10 mouse cellular contexts compared by ENCODE assay signal in the genomic region with DNA sequence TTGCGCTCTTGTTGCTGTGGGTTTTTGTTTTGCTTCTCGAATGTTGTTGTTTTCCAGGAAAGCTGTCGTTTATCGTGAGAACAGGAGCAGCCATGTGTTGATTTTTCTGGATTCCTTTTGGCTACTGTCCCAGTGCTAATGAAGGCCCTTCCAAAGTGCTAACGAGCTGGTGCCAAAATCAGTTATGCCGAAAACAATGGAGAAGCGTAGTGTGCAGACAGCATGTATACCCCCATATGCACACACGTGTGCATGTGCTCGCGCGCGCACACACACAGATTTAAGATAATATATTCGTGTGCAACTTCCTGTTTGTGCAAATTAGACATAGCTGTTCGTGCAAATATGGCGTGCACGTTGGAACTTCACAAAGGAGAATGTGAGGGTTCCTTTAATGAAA.
DNase-seq lines count a peak whose midpoint lies in the region; ATAC-seq and TF ChIP-seq lines count a peak whose summit lies in the region.
"Had no signal": no experiment of that assay in that cellular context is flagged by ENCODE, and none has a peak within 500 bp of the region (broad histone marks: within the 10 kb centered on the region; RNA-seq: fewer than 3 reads in every experiment).

No protein-coding gene starts in this region.

- TF ChIP-seq CTCF in cerebellum, adult 2 months (IDR thresholded peaks at IDR 0.05; ENCODE audit: borderline replicate concordance, insufficient read depth, low read depth, low read length), result no peak
- no peak for TF ChIP-seq CTCF in lung, adult 2 months (IDR thresholded peaks at IDR 0.05; ENCODE audit: insufficient read depth, low read length)

- H3K9ac ChIP-seq in hindbrain, embryonic 15.5 days, result no peak overlapping the region
- H3K9ac ChIP-seq in hindbrain, embryonic 11.5 days (ENCODE audit: low read depth, low read length), result no peak overlapping the region

- no peak for ATAC-seq in hindbrain, embryonic 15.5 days (ENCODE audit: low FRiP score, low read depth)
- no peak for ATAC-seq in hindbrain, embryonic 11.5 days (ENCODE audit: low FRiP score)

- H3K9me3 ChIP-seq in hindbrain, embryonic 15.5 days, result no peaks in the 10 kb centered on the region
- H3K9me3 ChIP-seq in hindbrain, embryonic 11.5 days (ENCODE audit: control insufficient read depth, low read length), result no peaks in the 10 kb centered on the region
- H3K9me3 ChIP-seq: G1E had no signal

- H3K4me1 ChIP-seq in hindbrain, embryonic 15.5 days (replicated peaks), result peaks cover 31% of the 10 kb centered on the region
- H3K4me1 ChIP-seq in hindbrain, embryonic 11.5 days (replicated peaks; ENCODE audit: control insufficient read depth, insufficient read depth, low read length), result no peaks in the 10 kb centered on the region
- H3K4me1 ChIP-seq in cerebellum, adult 2 months (ENCODE audit: control insufficient read depth, insufficient read depth, low read length), result peaks cover 33% of the 10 kb centered on the region
- H3K4me1 ChIP-seq in lung, adult 2 months (ENCODE audit: control insufficient read depth, insufficient read depth, low read length), result peaks cover 9% of the 10 kb centered on the region

- H3K36me3 ChIP-seq in hindbrain, embryonic 15.5 days, result no peaks in the 10 kb centered on the region
- no peaks in the 10 kb centered on the region for H3K36me3 ChIP-seq in hindbrain, embryonic 11.5 days (ENCODE audit: control insufficient read depth, insufficient read depth, low read length)
- H3K36me3 ChIP-seq: G1E had no signal

- 46% methylated on average over 16 of the region's 16 CpGs for WGBS in hindbrain, embryonic 15.5 days
- WGBS in hindbrain, embryonic 11.5 days, result 82% methylated on average over 16 of the region's 16 CpGs
- 20% methylated on average over 16 of the region's 16 CpGs for WGBS in cerebellum, adult 2 months
- WGBS in lung, adult 2 months, result 57% methylated on average over 16 of the region's 16 CpGs

- DNase-seq in hindbrain, embryonic 11.5 days (ENCODE audit: low spot score), result no peak
- peak; percentile 89 for DNase-seq in Muller cell, postnatal 12 days (ENCODE audit: inconsistent ontology term)
- DNase-seq in cerebellum, adult 2 months, result peak; percentile 61 to 79
- peak; percentile 55 for DNase-seq in induced T-regulatory cell, adult 2 months (ENCODE audit: low read depth)
- no peak for DNase-seq in urinary bladder, adult 2 months (ENCODE audit: low spot score)
- no peak for DNase-seq in lung, adult 2 months
- DNase-seq in thymus, postnatal 14 days, result no peak
- DNase-seq: adrenal gland, postnatal 10 days had no signal

- H3K27ac ChIP-seq in hindbrain, embryonic 15.5 days (replicated peaks), result peak overlapping the region; percentile 74; the same call in 1 of the 2 replicates
- no peak overlapping the region for H3K27ac ChIP-seq in hindbrain, embryonic 11.5 days (ENCODE audit: low read depth, low read length)
- H3K27ac ChIP-seq in cerebellum, adult 2 months (ENCODE audit: insufficient read depth, low read length), result peak overlapping the region; percentile 68

- no peaks in the 10 kb centered on the region for H3K27me3 ChIP-seq in hindbrain, embryonic 15.5 days
- no peaks in the 10 kb centered on the region for H3K27me3 ChIP-seq in hindbrain, embryonic 11.5 days (ENCODE audit: control insufficient read depth, insufficient read depth, low read length)
- no peaks in the 10 kb centered on the region for H3K27me3 ChIP-seq in cerebellum, adult 2 months (ENCODE audit: control insufficient read depth, insufficient read depth, low read length)

- TF ChIP-seq POLR2A in cerebellum, adult 2 months (IDR thresholded peaks at IDR 0.05; ENCODE audit: borderline replicate concordance, insufficient read depth, low read length), result no peak
- TF ChIP-seq POLR2A in lung, adult 2 months (IDR thresholded peaks at IDR 0.05; ENCODE audit: borderline replicate concordance, extremely low read depth, low read depth, low read length), result no peak

- no peak overlapping the region for H3K4me3 ChIP-seq in hindbrain, embryonic 15.5 days
- H3K4me3 ChIP-seq in hindbrain, embryonic 11.5 days (ENCODE audit: low read depth, low read length), result no peak overlapping the region
- H3K4me3 ChIP-seq in cerebellum, adult 2 months (replicated peaks; ENCODE audit: insufficient read depth, low read depth, low read length), result no peak overlapping the region
- no peak overlapping the region for H3K4me3 ChIP-seq in lung, adult 2 months (replicated peaks; ENCODE audit: extremely low read depth, low read depth, low read length)

- peak overlapping the region; percentile 90; the same call in 1 of the 2 replicates for H3K4me2 ChIP-seq in hindbrain, embryonic 15.5 days
- H3K4me2 ChIP-seq in hindbrain, embryonic 11.5 days (replicated peaks; ENCODE audit: low read depth, low read length), result no peak overlapping the region

Comparison
In these comparisons a context has a peak if more than half of its experiments do, and no peak if none do; other contexts are left out.
1. DNase-seq: peak in Muller cell, postnatal 12 days (single experiment), cerebellum, adult 2 months (2 of 2) and induced T-regulatory cell, adult 2 months (single experiment); none in hindbrain, embryonic 11.5 days (single experiment), urinary bladder, adult 2 months (single experiment), lung, adult 2 months (single experiment) and thymus, postnatal 14 days (single experiment).